Mouse (Mus musculus) adrenal gland, adult 8-10 months (tissue): Measurements from ENCODE around the gene Steap3. TPM values are rescaled to one million over a fixed set of nuclear protein-coding genes. Genes with fewer than 3 reads are reported as not detected.

Experiments used
- DNase-seq: peaks from one replicate; pipeline ENCODE4 v3.0.0; 2022
- total RNA-seq, 4 experiments: library from RNA; stranded (reverse); gene quantifications; 2 replicates each; pipeline ENCODE4 v1.2.4; 2022

Steap3 gene
- total RNA-seq, 4 experiments from 2014 or later: 31.0 to 47.2 (median 38.3) TPM

- DNase-seq: no peak
These were observed 126.8 kb downstream of the Steap3 start for GRCm38 (mm10) chr1:120145527-120146216.

- no peak for DNase-seq
These were observed 130.0 kb downstream of the Steap3 start for GRCm38 (mm10) chr1:120142551-120142950.

Other genes starting within 250 kb of the Steap3 start
- gene Tmem37, start 198.6 kb downstream of the Steap3 start, total RNA-seq: 10 to 100 TPM in 2 of 4 experiments, 1 to 10 TPM in 2; 8.7 to 21.2 (median 14.5) TPM
- 100 to 1,000 TPM; 667 to 804 (median 753) TPM for gene Dbi, start 151.6 kb downstream of the Steap3 start, total RNA-seq
- gene 3110009E18Rik, start 151.5 kb downstream of the Steap3 start, total RNA-seq: 10 to 100 TPM in 3 of 4 experiments, 1 to 10 TPM in 1; 8.8 to 14.1 (median 11.2) TPM
- not detected for gene C1ql2, start 67.9 kb upstream of the Steap3 start, total RNA-seq
- gene Marco, start 232.3 kb upstream of the Steap3 start, total RNA-seq: not detected